Mouse (Mus musculus) left cerebral cortex, postnatal 4 days (tissue): ENCODE measurements around the gene Mtmr11. TPM values are rescaled to one million over a fixed set of nuclear protein-coding genes. Genes with fewer than 3 reads are reported as not detected.

ENCODE experiments used
- DNase-seq: peaks from one replicate; pipeline ENCODE4 v3.0.0-alpha.2; 2022
- intact Hi-C: fragments of 180-260 bp; cut with DNase I; formaldehyde crosslinking; loops from one replicate; pipeline ENCODE4 v1.15.1; 2025
- total RNA-seq, 2 experiments: library from RNA; stranded (reverse); gene quantifications; 2 replicates each; pipeline ENCODE4 v1.2.3; 2021

Mtmr11 gene
- 1 to 10 TPM; 6.4 to 7.0 TPM for total RNA-seq

- no peak for DNase-seq
- intact Hi-C loops, result no loop called here
These were observed at the start of gene Mtmr11 for GRCm38 (mm10) chr3:96161869-96162840. TSS of gene Mtmr11 (plus strand) at chr3:96162004.

- intact Hi-C loops, result no loop called here
These were observed 48.6 kb upstream of the Mtmr11 start for GRCm38 (mm10) chr3:96113251-96113650.

GRCm38 (mm10) chr3:96118142-96118541 lies 43.7 kb upstream of the Mtmr11 start:
- no peak for DNase-seq
- intact Hi-C loops, result no loop called here

More at GRCm38 (mm10) chr3:96113251-96113650, 48.6 kb upstream of the Mtmr11 start:
- no peak for DNase-seq

GRCm38 (mm10) chr3:96118702-96119101 lies 43.1 kb upstream of the Mtmr11 start:
- intact Hi-C loops, result no loop called here
- no peak for DNase-seq

GRCm38 (mm10) chr3:96124235-96124634 lies 37.6 kb upstream of the Mtmr11 start:
- intact Hi-C loops, result no loop called here
- DNase-seq, result no peak

- intact Hi-C loops, result no loop called here
- DNase-seq, result no peak
These were observed 33.7 kb upstream of the Mtmr11 start for GRCm38 (mm10) chr3:96128128-96128527.

- intact Hi-C loops, result no loop called here
- DNase-seq, result no peak
These were observed 29.3 kb upstream of the Mtmr11 start for GRCm38 (mm10) chr3:96132478-96132877.

GRCm38 (mm10) chr3:96133327-96133905 lies 28.4 kb upstream of the Mtmr11 start:
- intact Hi-C loops, result no loop called here
- DNase-seq, result no peak

GRCm38 (mm10) chr3:96135011-96135410 lies 26.8 kb upstream of the Mtmr11 start:
- no peak for DNase-seq
- intact Hi-C loops, result no loop called here

GRCm38 (mm10) chr3:96147950-96148349 lies 13.9 kb upstream of the Mtmr11 start:
- no peak for DNase-seq
- intact Hi-C loops, result loop anchor here (5.0 to 10.0 kb wide), 2 partner anchors 81 to 183 kb away; no protein-coding TSS in a partner anchor

- no peak for DNase-seq
- intact Hi-C loops, result no loop called here
These were observed 10.0 kb upstream of the Mtmr11 start for GRCm38 (mm10) chr3:96151836-96152235.

- intact Hi-C loops, result no loop called here
- no peak for DNase-seq
These were observed 9.2 kb upstream of the Mtmr11 start for GRCm38 (mm10) chr3:96152611-96153010.

GRCm38 (mm10) chr3:96155501-96155900 lies 6.3 kb upstream of the Mtmr11 start:
- no peak for DNase-seq
- intact Hi-C loops, result no loop called here

GRCm38 (mm10) chr3:96159820-96160219 lies 2.0 kb upstream of the Mtmr11 start:
- DNase-seq, result no peak
- intact Hi-C loops, result no loop called here

- intact Hi-C loops, result no loop called here
- DNase-seq, result no peak
These were observed 1.5 kb upstream of the Mtmr11 start for GRCm38 (mm10) chr3:96160222-96160802.

- DNase-seq, result no peak
- intact Hi-C loops, result no loop called here
These were observed 844 bp upstream of the Mtmr11 start for GRCm38 (mm10) chr3:96160803-96161516.

GRCm38 (mm10) chr3:96163040-96163439 lies 1.2 kb downstream of the Mtmr11 start:
- no peak for DNase-seq

GRCm38 (mm10) chr3:96168466-96169158 lies 6.8 kb downstream of the Mtmr11 start:
- intact Hi-C loops, result no loop called here
- no peak for DNase-seq

More at GRCm38 (mm10) chr3:96163040-96163439, 1.2 kb downstream of the Mtmr11 start:
- intact Hi-C loops, result no loop called here

GRCm38 (mm10) chr3:96170276-96170675 lies 8.5 kb downstream of the Mtmr11 start:
- no peak for DNase-seq
- intact Hi-C loops, result no loop called here

- no peak for DNase-seq
- intact Hi-C loops, result no loop called here
These were observed 9.3 kb downstream of the Mtmr11 start for GRCm38 (mm10) chr3:96170976-96171545.
